8 mouse cellular contexts compared by ENCODE assay signal in the genomic region with DNA sequence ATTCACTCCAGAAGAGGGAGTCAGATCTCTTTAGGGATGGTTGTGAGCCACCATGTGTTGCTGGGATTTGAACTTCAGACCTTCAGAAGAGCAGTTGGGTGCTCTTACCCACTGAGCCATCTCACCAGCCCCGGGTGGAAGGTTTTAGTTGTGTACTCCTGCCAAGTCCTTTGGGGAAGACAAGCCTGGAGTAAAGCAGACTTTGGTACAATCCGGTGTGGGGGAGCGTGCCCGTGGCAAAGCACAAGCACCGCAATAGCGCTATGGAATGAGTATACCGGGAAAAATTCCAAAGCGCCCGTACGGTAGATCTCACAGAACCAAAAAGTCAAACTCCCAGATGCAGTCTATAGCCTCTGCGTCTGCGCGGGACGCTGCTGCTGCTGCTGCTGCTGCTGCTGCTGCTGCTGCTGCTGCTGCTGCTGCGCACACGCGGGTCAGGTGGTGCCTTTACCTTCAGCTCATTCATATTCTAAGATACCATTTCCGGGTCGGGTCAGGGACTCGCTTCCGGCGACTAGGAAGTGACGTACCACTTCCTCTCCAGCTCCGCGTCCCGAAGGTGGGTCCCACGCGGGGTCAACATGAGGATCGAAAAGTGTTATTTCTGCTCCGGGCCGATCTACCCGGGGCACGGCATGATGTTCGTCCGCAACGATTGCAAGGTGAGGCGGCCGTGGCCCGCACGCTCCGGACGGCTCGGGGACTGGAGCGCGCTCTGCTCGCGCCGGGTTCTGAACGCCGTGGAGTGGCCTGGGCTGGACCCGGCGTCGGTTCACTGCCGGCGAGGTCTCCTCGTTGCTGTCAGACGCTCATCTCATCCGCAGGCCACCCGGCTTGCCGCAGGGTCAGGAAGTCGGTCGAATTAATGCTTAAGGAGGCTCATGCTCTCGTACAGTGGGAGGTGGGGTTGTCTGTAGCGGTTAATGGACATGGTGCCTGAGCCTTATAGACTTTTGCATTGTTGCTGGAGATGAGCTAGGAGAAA. TPM values are rescaled to one million over a fixed set of nuclear protein-coding genes. Genes with fewer than 3 reads are reported as not detected.
DNase-seq lines count a peak whose midpoint lies in the region; ATAC-seq lines count a peak whose summit lies in the region.

A gene (plus strand): TSS at position 508 of the 988 bp plus-strand sequence.

- no peaks in the 10 kb centered on the region for H3K27me3 ChIP-seq in embryonic facial prominence, embryonic 12.5 days
- no peaks in the 10 kb centered on the region for H3K27me3 ChIP-seq in limb, embryonic 11.5 days (ENCODE audit: control insufficient read depth, insufficient read depth, low read length)
- H3K27me3 ChIP-seq in midbrain, embryonic 14.5 days (ENCODE audit: control insufficient read depth, insufficient read depth, low read length) = no peaks in the 10 kb centered on the region

- peaks cover 30% of the 10 kb centered on the region for H3K36me3 ChIP-seq in embryonic facial prominence, embryonic 12.5 days
- peaks cover 7% of the 10 kb centered on the region; the same call in 1 of the 2 replicates for H3K36me3 ChIP-seq in limb, embryonic 11.5 days (ENCODE audit: control insufficient read depth, insufficient read depth, low read length)
- H3K36me3 ChIP-seq in midbrain, embryonic 14.5 days (ENCODE audit: control insufficient read depth, insufficient read depth, low read length) = peaks cover 29% of the 10 kb centered on the region

- peak; percentile 93 for ATAC-seq in embryonic facial prominence, embryonic 12.5 days (ENCODE audit: insufficient number of reproducible peaks, insufficient read depth, low FRiP score, low TSS enrichment)
- ATAC-seq in limb, embryonic 11.5 days (ENCODE audit: insufficient number of reproducible peaks, low FRiP score, low TSS enrichment, low read depth) = peak; percentile 96
- ATAC-seq in midbrain, embryonic 14.5 days (ENCODE audit: low FRiP score, low TSS enrichment) = peak; percentile 97

- H3K9me3 ChIP-seq in embryonic facial prominence, embryonic 12.5 days = no peaks in the 10 kb centered on the region
- H3K9me3 ChIP-seq in limb, embryonic 11.5 days (ENCODE audit: control insufficient read depth, low read length) = no peaks in the 10 kb centered on the region
- H3K9me3 ChIP-seq in midbrain, embryonic 14.5 days (ENCODE audit: control insufficient read depth, low read length) = no peaks in the 10 kb centered on the region

- under 1% methylated on average over 64 of the region's 64 CpGs for WGBS in embryonic facial prominence, embryonic 12.5 days
- WGBS in limb, embryonic 11.5 days = under 1% methylated on average over 64 of the region's 64 CpGs
- WGBS in midbrain, embryonic 14.5 days = under 1% methylated on average over 64 of the region's 64 CpGs

- H3K4me1 ChIP-seq in embryonic facial prominence, embryonic 12.5 days = 0 out of 2 replicates have a peak, but pooled peaks cover 3% of the 10 kb centered on the region
- H3K4me1 ChIP-seq in limb, embryonic 11.5 days (ENCODE audit: control insufficient read depth, insufficient read depth, low read length) = no peaks in the 10 kb centered on the region
- H3K4me1 ChIP-seq in midbrain, embryonic 14.5 days (ENCODE audit: control insufficient read depth, insufficient read depth, low read length) = no peaks in the 10 kb centered on the region; the same call in 1 of the 2 replicates

- DNase-seq in 3134 (ENCODE audit: extremely low read depth, insufficient read length, low spot score) = peak; percentile 88
- peak; percentile 79 for DNase-seq in adrenal gland, postnatal 25 days
- DNase-seq in heart, adult 11 months = peak; percentile 99
- DNase-seq in kidney, adult 18-20 months = peak; percentile 90
- peak; percentile 85 for DNase-seq in limb, embryonic 11.5 days (ENCODE audit: low spot score)
- peak; percentile 96 for DNase-seq in midbrain, embryonic 14.5 days
- peak; percentile 63 to 67 for DNase-seq in spleen, adult 18-20 months

- peak within 1 kb of the TSS; percentile 75 for H3K9ac ChIP-seq in embryonic facial prominence, embryonic 12.5 days
- peak within 1 kb of the TSS; percentile 70 for H3K9ac ChIP-seq in limb, embryonic 11.5 days (ENCODE audit: low read length)
- H3K9ac ChIP-seq in midbrain, embryonic 14.5 days (replicated peaks; ENCODE audit: low read length) = peak within 1 kb of the TSS; percentile 79

- H3K27ac ChIP-seq in embryonic facial prominence, embryonic 12.5 days = peak within 1 kb of the TSS; percentile 81
- peak within 1 kb of the TSS; percentile 56; the same call in 1 of the 2 replicates for H3K27ac ChIP-seq in limb, embryonic 11.5 days (replicated peaks; ENCODE audit: low read depth, low read length)
- H3K27ac ChIP-seq in midbrain, embryonic 14.5 days (replicated peaks; ENCODE audit: low read depth, low read length) = peak within 1 kb of the TSS; percentile 68

- H3K4me2 ChIP-seq in embryonic facial prominence, embryonic 12.5 days (replicated peaks) = peak within 1 kb of the TSS; percentile 72
- H3K4me2 ChIP-seq in limb, embryonic 11.5 days (ENCODE audit: low read depth, severe bottlenecking) = peak within 1 kb of the TSS; percentile 52
- peak within 1 kb of the TSS; percentile 60 for H3K4me2 ChIP-seq in midbrain, embryonic 14.5 days (ENCODE audit: low read length)

- peak within 1 kb of the TSS; percentile 98 for H3K4me3 ChIP-seq in embryonic facial prominence, embryonic 12.5 days
- H3K4me3 ChIP-seq in limb, embryonic 11.5 days (ENCODE audit: low read depth, low read length) = peak within 1 kb of the TSS; percentile 96
- peak within 1 kb of the TSS; percentile 89 for H3K4me3 ChIP-seq in midbrain, embryonic 14.5 days (replicated peaks; ENCODE audit: low read depth, low read length)

RNA-seq across cellular contexts. Expression of the gene that starts here (rescaled TPM):
- total RNA-seq in adrenal gland, postnatal 25 days (2021) = 60.6 and 64.2 TPM in 2 replicates
- polyA plus RNA-seq in embryonic facial prominence, embryonic 12.5 days (2016; fragmentation: Nextera tagmentation; extraction: Ambion mirVana) = 140 and 143 TPM in 2 replicates
- 168 and 180 TPM in 2 replicates for polyA plus RNA-seq in limb, embryonic 11.5 days (2014; fragmentation: Nextera tagmentation; extraction: Ambion mirVana)
- polyA plus RNA-seq in midbrain, embryonic 14.5 days (2014; fragmentation: Nextera tagmentation; extraction: Ambion mirVana) = 121 and 122 TPM in 2 replicates

Comparison
In these comparisons a context has a peak if more than half of its experiments do, and no peak if none do; other contexts are left out.
1. Peak in every context shown above with its lines: DNase-seq, ATAC-seq, H3K4me3 ChIP-seq and H3K27ac ChIP-seq.